Mouse (Mus musculus) CH12.LX (cell line): Measurements from ENCODE around the gene Inhbe.

ENCODE experiments used
- BHLHE40 ChIP-seq: IDR thresholded peaks from 2 replicates; pipeline ENCODE4 v1.6.1; 2011; ENCODE audit warnings: mild to moderate bottlenecking, low read depth, low read length, improper control_type of control experiment
- CHD2 ChIP-seq: IDR thresholded peaks from 2 replicates; pipeline ENCODE4 v1.6.1; 2011; ENCODE audit warnings: low read length, improper control_type of control experiment
- CTCF ChIP-seq, 2 experiments: IDR thresholded peaks in 1 of 2; conservative IDR thresholded peaks in 1 of 2; 2 replicates each; pipeline ENCODE4 v1.5.1; 2011 to 2012; ENCODE audit warnings: low read depth in 2 of 2, low read length in 2 of 2, improper control_type of control experiment in 1 of 2, inconsistent platforms in 1 of 2, mild to moderate bottlenecking in 1 of 2, moderate library complexity in 1 of 2
- EP300 ChIP-seq: IDR thresholded peaks from 2 replicates; pipeline ENCODE4 v1.6.1; 2011; ENCODE audit warnings: low read length, improper control_type of control experiment
- NELFE ChIP-seq: IDR thresholded peaks from 2 replicates; pipeline ENCODE4 v1.6.1; 2011; ENCODE audit warnings: low read depth, low read length, improper control_type of control experiment
- POLR2A ChIP-seq: IDR thresholded peaks from 2 replicates; pipeline ENCODE4 v1.6.1; 2011; ENCODE audit warnings: low read depth, mild to moderate bottlenecking, improper control_type of control experiment, low read length
- USF1 ChIP-seq: IDR thresholded peaks from 2 replicates; pipeline ENCODE4 v1.6.1; 2014; ENCODE audit warnings: low read depth, mild to moderate bottlenecking, inconsistent platforms, low read length, improper control_type of control experiment

GRCm38 (mm10) chr10:127337536-127338099 lies 16.6 kb downstream of the Inhbe start:
- TF ChIP-seq CTCF (conservative IDR thresholded peaks at IDR 0.05 in 1 of 2, IDR thresholded peaks at IDR 0.05 in 1 of 2; ENCODE audit: low read depth in 2 of 2, low read length in 2 of 2): no peak
- no peak for TF ChIP-seq NELFE
- TF ChIP-seq BHLHE40: no peak
- no peak for TF ChIP-seq USF1
- TF ChIP-seq POLR2A: no peak
- TF ChIP-seq CHD2: no peak
- TF ChIP-seq EP300: no peak
